Mouse (Mus musculus): ENCODE data around the gene Tap1. TPM values are rescaled to one million over a fixed set of nuclear protein-coding genes. Genes with fewer than 3 reads are reported as not detected.
"Not testable (repeated sequence)": the region's sequence is repeated elsewhere in the genome, so short reads cannot be mapped to it uniquely, and the experiment has no call there.

The Tap1 gene
- total RNA-seq, 2 experiments from 2014 or later, result 2.6 to 3.8 TPM

GRCm38 (mm10) chr17:34204303-34205010, 17.1 kb downstream of the Tap1 start:
- peak; percentile 94 for DNase-seq

- DNase-seq, result peak; percentile 61
These were observed 17.8 kb downstream of the Tap1 start for GRCm38 (mm10) chr17:34205021-34205745.

GRCm38 (mm10) chr17:34205746-34206176, 18.4 kb downstream of the Tap1 start:
- DNase-seq, result no peak

GRCm38 (mm10) chr17:34206731-34207130, 19.4 kb downstream of the Tap1 start:
- DNase-seq, result no peak

GRCm38 (mm10) chr17:34207456-34207855, 20.1 kb downstream of the Tap1 start:
- no peak for DNase-seq

GRCm38 (mm10) chr17:34207866-34208265, 20.5 kb downstream of the Tap1 start:
- DNase-seq, result no peak

GRCm38 (mm10) chr17:34208421-34208820, 21.1 kb downstream of the Tap1 start:
- no peak for DNase-seq

- DNase-seq, result no peak
These were observed 22.3 kb downstream of the Tap1 start for GRCm38 (mm10) chr17:34209680-34210079.

- DNase-seq, result no peak
These were observed 23.2 kb downstream of the Tap1 start for GRCm38 (mm10) chr17:34210599-34210998.

- no peak for DNase-seq
These were observed 24.5 kb downstream of the Tap1 start for GRCm38 (mm10) chr17:34211746-34212365.

GRCm38 (mm10) chr17:34213936-34214335, 26.6 kb downstream of the Tap1 start:
- DNase-seq, result no peak

GRCm38 (mm10) chr17:34215176-34215575, 27.8 kb downstream of the Tap1 start:
- DNase-seq, result no peak

- DNase-seq, result no peak
These were observed 30.0 kb downstream of the Tap1 start for GRCm38 (mm10) chr17:34217216-34217928.

GRCm38 (mm10) chr17:34217986-34218385, 30.6 kb downstream of the Tap1 start:
- DNase-seq, result no peak

- DNase-seq, result peak; percentile 60
These were observed 31.3 kb downstream of the Tap1 start for GRCm38 (mm10) chr17:34218675-34219074.

- DNase-seq, result peak; percentile 70
These were observed 31.7 kb downstream of the Tap1 start for GRCm38 (mm10) chr17:34219096-34219495.

GRCm38 (mm10) chr17:34219801-34220200, 32.4 kb downstream of the Tap1 start:
- DNase-seq, result not testable (repeated sequence)

GRCm38 (mm10) chr17:34220401-34220800, 33.0 kb downstream of the Tap1 start:
- DNase-seq, result not testable (repeated sequence)

GRCm38 (mm10) chr17:34224816-34225215, 37.5 kb downstream of the Tap1 start:
- DNase-seq, result no peak

GRCm38 (mm10) chr17:34225426-34225825, 38.1 kb downstream of the Tap1 start:
- no peak for DNase-seq

GRCm38 (mm10) chr17:34225911-34226310, 38.6 kb downstream of the Tap1 start:
- not testable (repeated sequence) for DNase-seq

- not testable (repeated sequence) for DNase-seq
These were observed 43.6 kb downstream of the Tap1 start for GRCm38 (mm10) chr17:34230971-34231370.

Data from gastrocnemius, postnatal 10 days (tissue).